Mouse (Mus musculus): ENCODE data around the gene Coro1b.

DNA sequence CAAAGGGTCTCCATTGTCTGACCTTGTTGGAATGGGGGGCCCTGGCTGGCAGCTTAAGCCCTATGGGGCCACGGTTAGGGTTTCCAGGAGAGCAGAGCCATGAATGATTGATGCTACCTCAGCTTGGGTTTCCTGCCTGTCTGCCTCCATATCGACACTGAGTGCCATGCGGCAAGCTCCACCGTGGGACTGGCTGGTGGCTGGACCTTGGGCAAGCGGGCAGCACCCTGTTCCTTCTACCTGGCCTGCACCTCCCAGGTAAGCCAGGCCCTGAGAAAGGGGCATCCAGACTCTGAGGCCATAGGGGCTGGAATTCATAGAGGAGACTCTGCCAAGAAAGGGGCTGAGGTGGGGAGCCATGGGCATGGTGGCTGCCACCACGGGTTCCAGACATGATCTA lies 8.3 kb upstream of the Coro1b start:
- TF ChIP-seq POLR2A (IDR thresholded peaks at IDR 0.05; ENCODE audit: borderline replicate concordance, low read depth, low read length), result no peak
- no peak for TF ChIP-seq CTCF (IDR thresholded peaks at IDR 0.05; ENCODE audit: low read depth, low read length)
